Mouse (Mus musculus) ZHBTc4 (cell line): ENCODE data around the gene Ldah.
A peak's percentile ranks its signal among the peaks of the same experiment; 100 is the strongest.

Experiments
- DNase-seq: peaks from one replicate; pipeline ENCODE4 v3.0.0-alpha.2; 2011; ENCODE audit warnings: low read depth, low spot score

The Ldah gene

GRCm38 (mm10) chr12:8207978-8208403 is at the start of gene Ldah:
Ldah (plus strand) TSS chr12:8208107.
- peak; percentile 94 for DNase-seq

- DNase-seq: no peak
These were observed 40.2 kb upstream of the Ldah start for GRCm38 (mm10) chr12:8167743-8168142.

GRCm38 (mm10) chr12:8180921-8181320 is 27.0 kb upstream of the Ldah start:
- no peak for DNase-seq

- DNase-seq: no peak
These were observed 26.2 kb upstream of the Ldah start for GRCm38 (mm10) chr12:8181744-8182143.

- DNase-seq: no peak
These were observed 23.4 kb upstream of the Ldah start for GRCm38 (mm10) chr12:8184518-8184917.

- DNase-seq: peak; percentile 37
These were observed 19.7 kb upstream of the Ldah start for GRCm38 (mm10) chr12:8188161-8188560.

GRCm38 (mm10) chr12:8188796-8189535 is 18.9 kb upstream of the Ldah start:
- DNase-seq: peak; percentile 62

- DNase-seq: no peak
These were observed 18.2 kb upstream of the Ldah start for GRCm38 (mm10) chr12:8189722-8190121.

GRCm38 (mm10) chr12:8205721-8206120 is 2.2 kb upstream of the Ldah start:
- no peak for DNase-seq

GRCm38 (mm10) chr12:8207578-8207977 is 329 bp upstream of the Ldah start:
- DNase-seq: no peak

- DNase-seq: no peak
These were observed 8.7 kb downstream of the Ldah start for GRCm38 (mm10) chr12:8216392-8217280.

- DNase-seq: no peak
These were observed 15.1 kb downstream of the Ldah start for GRCm38 (mm10) chr12:8223036-8223435.

GRCm38 (mm10) chr12:8231101-8231500 is 23.2 kb downstream of the Ldah start:
- DNase-seq: no peak

- peak; percentile 22 for DNase-seq
These were observed 24.8 kb downstream of the Ldah start for GRCm38 (mm10) chr12:8232679-8233078.

- no peak for DNase-seq
These were observed 34.3 kb downstream of the Ldah start for GRCm38 (mm10) chr12:8242181-8242580.

- no peak for DNase-seq
These were observed 36.8 kb downstream of the Ldah start for GRCm38 (mm10) chr12:8244746-8245145.

- DNase-seq: no peak
These were observed 52.4 kb downstream of the Ldah start for GRCm38 (mm10) chr12:8260297-8260696.

- DNase-seq: no peak
These were observed 58.4 kb downstream of the Ldah start for GRCm38 (mm10) chr12:8266311-8266710.

- DNase-seq: no peak
These were observed 61.7 kb downstream of the Ldah start for GRCm38 (mm10) chr12:8269627-8270026.

- DNase-seq: no peak
These were observed 63.5 kb downstream of the Ldah start for GRCm38 (mm10) chr12:8271405-8271804.

GRCm38 (mm10) chr12:8273471-8274171 is 65.7 kb downstream of the Ldah start:
- DNase-seq: no peak

GRCm38 (mm10) chr12:8275424-8275823 is 67.5 kb downstream of the Ldah start:
- no peak for DNase-seq
